12 mouse cellular contexts compared by ENCODE assay signal in the genomic region with DNA sequence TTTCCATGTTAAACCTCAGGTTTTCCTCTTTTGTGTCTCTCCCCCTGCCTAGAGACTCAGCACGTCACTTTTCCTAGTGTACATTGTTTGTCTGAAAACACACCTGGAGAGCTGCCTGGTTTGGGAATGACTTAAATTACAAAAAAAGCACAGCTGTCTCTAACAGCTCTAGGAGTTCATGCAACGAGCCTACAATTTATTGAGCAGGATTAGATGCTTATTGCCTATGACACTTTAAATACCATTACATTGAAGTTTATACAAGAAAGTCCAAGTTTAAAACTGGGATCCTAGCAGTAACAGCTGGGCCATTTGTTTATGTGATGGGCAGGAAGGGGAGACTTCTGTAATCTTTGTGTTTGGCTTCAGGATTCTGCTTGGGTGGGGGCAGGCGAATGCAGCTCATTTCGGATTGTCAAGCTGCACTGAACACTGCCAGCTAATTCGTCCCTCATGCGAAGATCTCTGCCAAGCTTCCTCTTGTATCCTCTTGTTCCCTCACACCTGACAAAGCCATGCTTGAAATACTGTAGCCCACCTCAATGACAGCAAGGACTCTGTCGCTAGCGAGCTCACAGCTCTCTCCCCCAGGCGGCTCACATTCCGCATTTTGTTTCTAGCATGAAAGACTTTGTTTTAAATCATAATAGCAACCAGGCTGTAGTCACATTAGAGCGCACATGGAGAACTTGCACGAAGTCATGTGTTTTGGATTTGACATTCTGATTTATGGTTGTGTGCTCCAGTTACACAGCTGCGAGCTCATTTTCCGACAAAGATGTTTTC.
A peak's percentile ranks its signal among the peaks of the same experiment; 100 is the strongest.
DNase-seq lines count a peak whose midpoint lies in the region; ATAC-seq and TF ChIP-seq lines count a peak whose summit lies in the region.
"Had no signal": no experiment of that assay in that cellular context is flagged by ENCODE, and none has a peak within 500 bp of the region (broad histone marks: within the 10 kb centered on the region; RNA-seq: fewer than 3 reads in every experiment).

No protein-coding gene starts in this region.

- 16% methylated on average over 14 of the region's 14 CpGs for WGBS in kidney, embryonic 16.5 days
- WGBS in kidney, adult 2 months: 51% methylated on average over 14 of the region's 14 CpGs
- 14% methylated on average over 14 of the region's 14 CpGs for WGBS in embryonic facial prominence, embryonic 12.5 days

- H3K9ac ChIP-seq in kidney, embryonic 16.5 days (replicated peaks; ENCODE audit: low read length): no peak overlapping the region
- H3K9ac ChIP-seq in embryonic facial prominence, embryonic 12.5 days: no peak overlapping the region

- TF ChIP-seq CTCF in kidney, adult 2 months (conservative IDR thresholded peaks at IDR 0.05; ENCODE audit: insufficient read depth, insufficient read length, low read depth, low read length): no peak

- no peak overlapping the region for H3K27ac ChIP-seq in kidney, embryonic 16.5 days (ENCODE audit: low read length)
- no peak overlapping the region for H3K27ac ChIP-seq in kidney, adult 2 months (ENCODE audit: insufficient read depth, low read depth, low read length)
- H3K27ac ChIP-seq in embryonic facial prominence, embryonic 12.5 days: peak overlapping the region; percentile 80

- H3K4me1 ChIP-seq in kidney, embryonic 16.5 days (ENCODE audit: insufficient read depth, low read length): peaks cover 32% of the 10 kb centered on the region
- H3K4me1 ChIP-seq in kidney, adult 2 months (ENCODE audit: control insufficient read depth, insufficient read depth, low read length): peaks cover 19% of the 10 kb centered on the region; the same call in 1 of the 2 replicates
- H3K4me1 ChIP-seq in embryonic facial prominence, embryonic 12.5 days: peaks cover 36% of the 10 kb centered on the region

- no peaks in the 10 kb centered on the region for H3K36me3 ChIP-seq in kidney, embryonic 16.5 days (ENCODE audit: insufficient read depth, low read length)
- H3K36me3 ChIP-seq in kidney, adult 2 months (ENCODE audit: control insufficient read depth, insufficient read depth, low read length): no peaks in the 10 kb centered on the region
- H3K36me3 ChIP-seq in embryonic facial prominence, embryonic 12.5 days: no peaks in the 10 kb centered on the region

- no peaks in the 10 kb centered on the region for H3K9me3 ChIP-seq in kidney, embryonic 16.5 days (ENCODE audit: low read length)
- H3K9me3 ChIP-seq in embryonic facial prominence, embryonic 12.5 days: no peaks in the 10 kb centered on the region

- no peaks in the 10 kb centered on the region for H3K27me3 ChIP-seq in kidney, embryonic 16.5 days (ENCODE audit: insufficient read depth, low read length)
- no peaks in the 10 kb centered on the region for H3K27me3 ChIP-seq in kidney, adult 2 months (replicated peaks; ENCODE audit: control insufficient read depth, insufficient read depth, low read length)
- H3K27me3 ChIP-seq in embryonic facial prominence, embryonic 12.5 days: no peaks in the 10 kb centered on the region

- no peak for DNase-seq in kidney, adult 2 months
- DNase-seq in kidney, postnatal 14 days: peak; percentile 20
- DNase-seq in skeletal muscle tissue, adult 2 months (ENCODE audit: low read depth, low spot score): peak; percentile 17
- DNase-seq in thymus, postnatal 4 days: no peak
- DNase-seq: adrenal gland, adult 8-10 months; cerebellum, adult 9-10 months; heart, postnatal 36 days; midbrain, embryonic 14.5 days; thymus, adult 18-20 months had no signal

- peak overlapping the region; percentile 21 for H3K4me2 ChIP-seq in kidney, embryonic 16.5 days (replicated peaks; ENCODE audit: low read depth, low read length)
- H3K4me2 ChIP-seq in embryonic facial prominence, embryonic 12.5 days (replicated peaks): peak overlapping the region; percentile 18; the same call in 1 of the 2 replicates

- H3K4me3 ChIP-seq in kidney, embryonic 16.5 days (ENCODE audit: low read length): no peak overlapping the region
- no peak overlapping the region for H3K4me3 ChIP-seq in kidney, adult 2 months (ENCODE audit: insufficient read depth, low read depth, low read length)
- no peak overlapping the region for H3K4me3 ChIP-seq in embryonic facial prominence, embryonic 12.5 days

- peak; percentile 47 for ATAC-seq in kidney, embryonic 16.5 days (ENCODE audit: low FRiP score, low TSS enrichment)
- ATAC-seq in embryonic facial prominence, embryonic 12.5 days (ENCODE audit: insufficient number of reproducible peaks, insufficient read depth, low FRiP score, low TSS enrichment): peak; percentile 74; the same call in 1 of the 2 replicates
- no peak for ATAC-seq in monocyte, adult 5-6 weeks (replicated peaks; ENCODE audit: insufficient number of reproducible peaks, low FRiP score, low TSS enrichment, poor library complexity, severe bottlenecking)

- TF ChIP-seq POLR2A in kidney, adult 2 months (IDR thresholded peaks at IDR 0.05; ENCODE audit: low read depth, low read length): no peak

Comparison
In these comparisons a context has a peak if more than half of its experiments do, and no peak if none do; other contexts are left out.
1. DNase-seq: peak in kidney, postnatal 14 days (single experiment) and skeletal muscle tissue, adult 2 months (single experiment); none in kidney, adult 2 months (single experiment) and thymus, postnatal 4 days (single experiment).